Mouse (Mus musculus): ENCODE measurements around the gene Irgm1. TPM values are rescaled to one million over a fixed set of nuclear protein-coding genes. Genes with fewer than 3 reads are reported as not detected.

Irgm1 gene
- total and polyA plus RNA-seq, 3 experiments, result 6.3 to 22.3 (median 19.8) TPM

Other genes starting within 250 kb of the Irgm1 start
- 100 to 1,000 TPM; 663 to 695 TPM for gene Rack1, start 71.4 kb downstream of the Irgm1 start, total RNA-seq (2021)
- 1,357 and 1,385 TPM in 2 replicates for gene Rack1, start 71.4 kb downstream of the Irgm1 start, polyA plus RNA-seq (2012; rRNA removed)
- 10 to 100 TPM; 38.6 to 45.0 TPM for gene Trim41, start 54.3 kb downstream of the Irgm1 start, total RNA-seq (2021)
- 36.5 and 38.6 TPM in 2 replicates for gene Trim41, start 54.3 kb downstream of the Irgm1 start, polyA plus RNA-seq (2012; rRNA removed)
- 1 to 10 TPM; 8.8 to 9.0 TPM for gene Trim7, start 45.5 kb downstream of the Irgm1 start, total RNA-seq (2021)
- gene Trim7, start 45.5 kb downstream of the Irgm1 start, polyA plus RNA-seq (2012; rRNA removed), result 16.5 and 21.0 TPM in 2 replicates
- 1 to 10 TPM; 1.8 to 6.2 TPM for gene Gm12184, start 45.0 kb downstream of the Irgm1 start, total RNA-seq (2021)
- gene Gm12184, start 45.0 kb downstream of the Irgm1 start, polyA plus RNA-seq (2012; rRNA removed), result 10.5 and 17.5 TPM in 2 replicates
- 1 to 10 TPM; 1.8 to 2.9 TPM for gene Gm5431, start 30.5 kb upstream of the Irgm1 start, total RNA-seq (2021)
- 0.09 and 0.12 TPM in 2 replicates for gene Gm5431, start 30.5 kb upstream of the Irgm1 start, polyA plus RNA-seq (2012; rRNA removed)
- 1 to 10 TPM; 3.1 to 3.8 TPM for gene Psme2b, start 74.5 kb upstream of the Irgm1 start, total RNA-seq (2021)
- 3.2 and 3.7 TPM in 2 replicates for gene Psme2b, start 74.5 kb upstream of the Irgm1 start, polyA plus RNA-seq (2012; rRNA removed)
- not detected for gene Olfr56, start 107.2 kb upstream of the Irgm1 start, total RNA-seq (2021)
- gene Olfr56, start 107.2 kb upstream of the Irgm1 start, polyA plus RNA-seq (2012; rRNA removed), result 0.04 and 0.07 TPM in 2 replicates
- gene 9930111J21Rik1, start 107.7 kb upstream of the Irgm1 start, total RNA-seq (2021), result 1 to 10 TPM; 1.7 to 2.9 TPM
- gene 9930111J21Rik1, start 107.7 kb upstream of the Irgm1 start, polyA plus RNA-seq (2012; rRNA removed), result 0.80 and 0.86 TPM in 2 replicates
- gene Gm12185, start 120.5 kb upstream of the Irgm1 start, total RNA-seq (2021), result 1 to 10 TPM; 1.9 to 3.3 TPM
- gene Gm12185, start 120.5 kb upstream of the Irgm1 start, polyA plus RNA-seq (2012; rRNA removed), result 0.03 and 0.06 TPM in 2 replicates
- 1 to 10 TPM; 3.3 to 3.8 TPM for gene Tgtp1, start 122.5 kb upstream of the Irgm1 start, total RNA-seq (2021)
- 0.07 and 0.29 TPM in 2 replicates for gene Tgtp1, start 122.5 kb upstream of the Irgm1 start, polyA plus RNA-seq (2012; rRNA removed)
- gene 9930111J21Rik2, start 179.6 kb upstream of the Irgm1 start, total RNA-seq (2021), result 1 to 10 TPM; 3.9 to 4.0 TPM
- 0.53 and 0.61 TPM in 2 replicates for gene 9930111J21Rik2, start 179.6 kb upstream of the Irgm1 start, polyA plus RNA-seq (2012; rRNA removed)
- gene Tgtp2, start 192.5 kb upstream of the Irgm1 start, total RNA-seq (2021), result 1 to 10 TPM; 3.8 to 4.0 TPM
- gene Tgtp2, start 192.5 kb upstream of the Irgm1 start, polyA plus RNA-seq (2012; rRNA removed), result 0.40 and 1.5 TPM in 2 replicates
- gene Ifi47, start 204.9 kb upstream of the Irgm1 start, total RNA-seq (2021), result 1 to 10 TPM; 3.7 to 5.4 TPM
- gene Ifi47, start 204.9 kb upstream of the Irgm1 start, polyA plus RNA-seq (2012; rRNA removed), result 0.68 and 0.71 TPM in 2 replicates
- 1 to 10 TPM; 1.9 to 3.6 TPM for gene Olfr1396, start 243.2 kb upstream of the Irgm1 start, total RNA-seq (2021)
- 3.4 and 3.7 TPM in 2 replicates for gene Olfr1396, start 243.2 kb upstream of the Irgm1 start, polyA plus RNA-seq (2012; rRNA removed)